Mouse (Mus musculus) limb, embryonic 10.5 days (tissue): Measurements from ENCODE around the gene Ahsg. TPM values are rescaled to one million over a fixed set of nuclear protein-coding genes. Genes with fewer than 3 reads are reported as not detected.

ENCODE experiments used
- DNase-seq: peaks from one replicate; pipeline ENCODE4 v3.0.0-alpha.2; 2017; ENCODE audit warnings: low spot score
- H3K27ac ChIP-seq: fragments of 300-500 bp; sonication (generic); 2 replicates; pipeline ENCODE4 v1.5.1; 2016; ENCODE audit warnings: mild to moderate bottlenecking
- H3K27me3 ChIP-seq: fragments of 300-500 bp; sonication (generic); 2 replicates; pipeline ENCODE4 v1.6.1; 2016; ENCODE audit warnings: low read depth, mild to moderate bottlenecking; ENCODE audit not compliant: poor library complexity, severe bottlenecking
- H3K36me3 ChIP-seq: fragments of 300-500 bp; sonication (generic); 2 replicates; pipeline ENCODE4 v1.6.1; 2016; ENCODE audit warnings: mild to moderate bottlenecking, moderate library complexity
- H3K4me1 ChIP-seq: fragments of 300-500 bp; sonication (generic); 2 replicates; pipeline ENCODE4 v1.6.1; 2016
- H3K4me3 ChIP-seq: fragments of 300-500 bp; sonication (generic); 2 replicates; pipeline ENCODE4 v1.5.1; 2016; ENCODE audit warnings: mild to moderate bottlenecking, moderate library complexity
- H3K9me3 ChIP-seq: fragments of 300-500 bp; sonication (generic); replicated peaks from 2 replicates; pipeline ENCODE4 v1.6.1; 2016; ENCODE audit warnings: mild to moderate bottlenecking
- WGBS: fragments of 180-500 bp; shearing (Covaris S2); methylation state at CpG from one replicate; pipeline ENCODE4 v1.1.7; 2016; 5-methylcytosine and 5-hydroxymethylcytosine counted together
- polyA plus RNA-seq: library from polyadenylated mRNA; unstranded; fragments of >200 nt; fragmentation: Nextera tagmentation; extraction: Ambion mirVana; gene quantifications from 2 replicates; pipeline ENCODE4 v1.2.1, GENCODE M21; 2016

Ahsg gene
- polyA plus RNA-seq: not detected in 2 replicates

DNA sequence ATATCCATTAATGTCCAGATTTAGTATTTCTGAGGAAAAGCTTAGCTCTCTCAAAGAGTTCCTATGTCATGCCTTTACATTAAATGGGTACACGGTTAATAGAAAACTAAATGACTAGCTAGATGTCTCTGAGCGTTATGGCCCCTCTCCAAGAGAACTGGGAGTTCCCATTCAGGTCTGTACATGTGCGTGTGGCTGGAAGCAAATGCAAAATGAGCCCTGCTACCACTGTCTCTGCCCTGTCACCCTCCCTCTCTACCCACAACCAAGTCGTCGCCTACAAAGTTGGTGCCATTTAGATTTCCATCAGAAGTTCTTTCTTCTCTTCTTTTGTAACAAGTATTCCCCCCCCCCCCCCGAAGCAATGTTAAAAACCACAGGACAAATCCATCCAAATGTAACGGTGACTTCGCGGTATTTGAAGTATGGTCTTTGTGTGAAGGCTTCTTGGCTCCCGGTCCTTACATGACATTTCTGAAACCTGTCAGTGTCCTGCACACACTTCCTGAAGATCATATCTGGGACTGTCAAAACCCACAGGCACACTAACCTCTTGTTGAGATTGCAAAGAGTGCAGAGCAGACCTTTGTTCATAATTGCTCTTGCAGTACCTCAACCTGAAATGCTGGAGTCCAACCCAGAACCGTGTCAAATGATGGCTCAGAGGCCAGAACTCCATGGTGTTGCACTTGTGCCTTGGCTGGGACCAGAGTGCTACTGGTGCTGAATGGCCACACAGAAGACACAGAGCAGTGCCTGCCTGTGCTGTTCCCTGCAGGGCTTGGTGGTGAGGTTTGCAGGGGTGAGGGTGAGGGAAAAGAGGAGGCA, at the start of gene Ahsg:
Gene Ahsg (plus strand): TSS at position 595 of the 828 bp plus-strand sequence.
- WGBS: 91% methylated on average over 11 of the region's 11 CpGs

DNA sequence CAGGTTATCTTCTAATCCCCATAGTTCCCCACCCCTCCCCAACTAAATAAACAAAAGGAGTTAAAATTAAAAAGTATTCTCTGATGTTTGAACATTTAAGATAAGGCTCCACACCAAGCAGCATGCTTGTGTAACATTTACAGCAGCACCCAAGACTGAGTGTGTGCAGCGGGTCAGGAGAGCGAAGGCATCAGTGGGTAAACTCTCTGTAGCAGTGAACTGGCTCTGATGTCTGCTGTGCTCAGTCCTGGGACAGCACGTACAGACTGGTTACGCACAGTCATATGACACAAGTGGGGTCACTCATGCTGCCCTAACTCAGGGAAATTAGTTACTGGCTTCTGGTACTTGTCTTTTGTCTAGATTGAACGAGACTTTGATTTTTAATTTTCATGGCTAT, 48.2 kb upstream of the Ahsg start:
- H3K27ac ChIP-seq: no peak overlapping the region
- no peaks in the 10 kb centered on the region for H3K9me3 ChIP-seq
- H3K27me3 ChIP-seq: no peaks in the 10 kb centered on the region
- 94% methylated on average over 5 of the region's 5 CpGs for WGBS
- peaks cover 14% of the 10 kb centered on the region for H3K4me1 ChIP-seq
- H3K36me3 ChIP-seq: peaks cover 38% of the 10 kb centered on the region
- no peak for DNase-seq
- no peak overlapping the region for H3K4me3 ChIP-seq

More for the DNA sequence above, at the start of gene Ahsg:
- Histone ChIP-seq H3K4me3 (no peak within 1 kb of the TSS), H3K36me3 (no peaks in the 10 kb centered on the region), H3K4me1 (no peaks in the 10 kb centered on the region), H3K27me3 (no peaks in the 10 kb centered on the region), H3K9me3 (no peaks in the 10 kb centered on the region), H3K27ac (no peak within 1 kb of the TSS)
- no peak for DNase-seq

- WGBS: 10% methylated on average over 26 of the region's 26 CpGs
- peaks cover 14% of the 10 kb centered on the region for H3K4me1 ChIP-seq
- peak overlapping the region; percentile 62 for H3K4me3 ChIP-seq
- no peaks in the 10 kb centered on the region for H3K27me3 ChIP-seq
- peak; percentile 85 for DNase-seq
- H3K36me3 ChIP-seq: peaks cover 26% of the 10 kb centered on the region
- H3K9me3 ChIP-seq: no peaks in the 10 kb centered on the region
- peak overlapping the region; percentile 80 for H3K27ac ChIP-seq
Observed at GRCm38 (mm10) chr16:22844061-22844801, 46.8 kb upstream of the Ahsg start.

- Histone ChIP-seq H3K4me3 (peak overlapping the region; percentile 62), H3K9me3 (no peaks in the 10 kb centered on the region)
- 57% methylated on average over 5 of the region's 5 CpGs for WGBS
Observed at GRCm38 (mm10) chr16:22844834-22845233, 46.2 kb upstream of the Ahsg start.

DNA sequence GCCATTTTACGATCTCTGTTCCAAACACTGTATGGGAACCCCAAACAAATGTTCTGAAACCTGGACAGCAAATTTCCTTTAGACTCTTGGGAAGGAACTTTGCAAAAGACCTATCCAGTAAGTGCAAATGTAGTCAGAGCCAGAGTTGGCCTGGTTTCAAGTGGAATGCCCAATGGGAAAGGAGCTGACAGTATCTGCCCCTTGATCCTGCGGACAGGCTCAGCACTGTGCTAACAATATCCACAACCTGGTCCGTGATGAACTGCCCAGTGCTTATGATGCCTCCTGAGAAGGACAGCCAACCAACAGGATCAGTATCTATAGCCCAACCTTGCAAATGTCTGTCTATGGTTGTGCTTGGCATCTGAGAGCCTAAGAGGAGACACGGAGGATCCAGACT, 45.6 kb upstream of the Ahsg start:
- H3K27ac ChIP-seq: no peak overlapping the region
- H3K36me3 ChIP-seq: peaks cover 14% of the 10 kb centered on the region
- DNase-seq: no peak
- H3K4me1 ChIP-seq: peaks cover 14% of the 10 kb centered on the region
- no peak overlapping the region for H3K4me3 ChIP-seq
- H3K27me3 ChIP-seq: no peaks in the 10 kb centered on the region
- H3K9me3 ChIP-seq: no peaks in the 10 kb centered on the region
- 91% methylated on average over 4 of the region's 4 CpGs for whole genome bisulfite sequencing

More at GRCm38 (mm10) chr16:22844834-22845233, 46.2 kb upstream of the Ahsg start:
- Histone ChIP-seq H3K36me3 (peaks cover 20% of the 10 kb centered on the region), H3K27ac (peak overlapping the region; percentile 80), H3K4me1 (peaks cover 14% of the 10 kb centered on the region), H3K27me3 (no peaks in the 10 kb centered on the region)
- DNase-seq: no peak

DNA sequence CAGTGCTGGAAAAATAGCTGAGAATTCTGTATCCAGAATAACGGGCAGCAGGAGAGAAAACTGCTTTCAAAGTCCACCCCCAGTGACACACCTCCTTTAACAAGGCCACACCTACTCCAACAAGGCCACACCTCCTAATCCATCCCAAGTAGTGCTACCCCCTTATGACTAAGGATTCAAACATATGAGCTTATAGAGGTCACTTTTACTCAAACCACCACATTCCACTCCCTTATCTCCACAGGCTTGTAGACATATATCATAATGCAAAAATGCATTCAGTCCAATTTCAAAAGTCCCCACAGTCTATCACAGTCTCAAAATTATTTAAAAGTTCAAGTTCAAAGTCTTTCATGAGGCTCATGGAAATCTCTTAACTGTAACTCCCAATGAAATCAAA, 43.4 kb upstream of the Ahsg start:
- Histone ChIP-seq H3K27me3 (no peaks in the 10 kb centered on the region), H3K36me3 (no peaks in the 10 kb centered on the region), H3K4me3 (no peak overlapping the region), H3K27ac (no peak overlapping the region), H3K9me3 (no peaks in the 10 kb centered on the region), H3K4me1 (peaks cover 14% of the 10 kb centered on the region)
- DNase-seq: no peak
- WGBS: 88% methylated on average over 1 of the region's 1 CpGs

DNA sequence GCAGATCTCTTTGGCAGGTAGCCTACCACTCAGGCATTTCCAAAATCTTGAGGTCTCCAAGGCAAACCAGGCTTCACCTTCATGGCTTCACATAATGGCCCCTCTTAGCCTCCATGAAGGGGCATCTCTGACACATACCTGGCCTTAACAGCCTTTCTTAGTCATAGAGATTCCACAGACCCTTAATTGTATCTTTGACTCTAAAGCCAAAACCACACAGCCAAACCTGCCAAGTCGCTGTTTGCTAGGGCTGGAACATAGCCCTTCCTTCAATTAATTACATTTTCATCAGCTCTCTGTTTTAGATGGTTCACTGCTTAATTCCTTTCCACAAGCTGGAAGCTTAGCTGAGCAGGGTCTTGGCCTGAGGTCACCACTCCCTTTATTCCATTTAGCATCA, 42.7 kb upstream of the Ahsg start:
- no peaks in the 10 kb centered on the region for H3K27me3 ChIP-seq
- peaks cover 14% of the 10 kb centered on the region for H3K4me1 ChIP-seq
- 91% methylated on average over 1 of the region's 1 CpGs for WGBS
- DNase-seq: no peak
- H3K36me3 ChIP-seq: 0 out of 2 replicates have a peak, but pooled peaks cover 2% of the 10 kb centered on the region
- H3K27ac ChIP-seq: no peak overlapping the region
- H3K4me3 ChIP-seq: no peak overlapping the region
- no peaks in the 10 kb centered on the region for H3K9me3 ChIP-seq

GRCm38 (mm10) chr16:22852709-22853108, 38.4 kb upstream of the Ahsg start:
- H3K4me1 ChIP-seq: peaks cover 6% of the 10 kb centered on the region
- peaks cover 11% of the 10 kb centered on the region for H3K36me3 ChIP-seq
- no peak overlapping the region for H3K27ac ChIP-seq
- H3K4me3 ChIP-seq: no peak overlapping the region
- H3K9me3 ChIP-seq: no peaks in the 10 kb centered on the region
- 93% methylated on average over 4 of the region's 4 CpGs for WGBS
- no peaks in the 10 kb centered on the region for H3K27me3 ChIP-seq
- DNase-seq: no peak

DNA sequence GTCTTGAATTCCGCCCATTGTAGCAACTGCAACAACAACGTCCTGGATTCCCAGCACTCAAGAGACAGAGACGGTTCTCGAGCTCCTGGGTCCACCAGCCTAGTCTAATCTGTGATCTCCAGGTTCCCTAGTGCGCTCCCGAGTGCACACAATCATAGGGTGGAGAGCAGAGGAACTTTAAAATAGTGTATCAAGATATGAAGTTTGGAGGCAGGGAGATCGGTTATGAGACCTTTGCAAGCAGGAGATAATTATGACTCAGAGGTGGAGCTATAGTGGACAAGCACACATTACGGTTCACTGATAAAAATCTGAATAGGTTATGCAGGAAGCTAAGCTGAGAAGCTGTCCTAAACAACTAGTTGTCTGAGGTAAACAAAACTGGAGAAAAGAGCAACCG, 34.3 kb upstream of the Ahsg start:
- peak overlapping the region; percentile 83 for H3K27ac ChIP-seq
- no peaks in the 10 kb centered on the region for H3K9me3 ChIP-seq
- peak overlapping the region; percentile 77 for H3K4me3 ChIP-seq
- H3K27me3 ChIP-seq: no peaks in the 10 kb centered on the region
- WGBS: 14% methylated on average over 9 of the region's 9 CpGs
- peaks cover 24% of the 10 kb centered on the region for H3K36me3 ChIP-seq
- no peak for DNase-seq
- peaks cover 14% of the 10 kb centered on the region for H3K4me1 ChIP-seq

DNA sequence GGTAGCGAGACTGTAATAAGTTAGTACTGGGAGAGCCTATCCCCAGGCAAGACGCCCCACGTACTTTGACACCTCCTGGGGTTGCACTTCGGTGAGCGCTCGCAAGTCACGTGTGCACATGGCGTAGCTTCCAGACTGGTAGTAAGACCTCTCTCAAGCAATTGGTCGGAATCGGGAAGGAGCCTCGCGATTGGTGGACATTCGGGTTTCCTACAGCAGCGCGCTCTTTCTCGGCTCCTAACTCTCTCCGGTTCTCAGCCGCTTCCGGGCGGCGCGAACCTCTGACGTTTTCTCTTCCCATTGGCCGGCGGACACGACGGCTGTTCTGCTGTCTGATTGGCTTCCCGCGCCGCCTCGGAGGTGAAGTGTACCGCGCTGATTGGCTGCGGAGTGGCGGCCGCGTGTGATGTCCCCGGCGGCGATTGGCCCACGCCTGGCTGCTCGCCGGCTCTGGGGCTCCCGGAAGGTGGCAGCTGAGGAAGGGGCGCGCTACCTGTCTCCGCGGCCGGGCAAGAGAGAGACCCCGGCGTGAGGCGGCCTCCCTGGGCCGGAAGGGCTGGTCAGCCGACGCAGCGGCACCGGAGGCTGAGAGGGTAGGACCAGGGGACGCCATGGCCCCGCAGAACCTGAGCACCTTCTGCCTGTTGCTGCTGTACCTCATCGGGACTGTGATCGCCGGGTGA, 33.5 kb upstream of the Ahsg start, which contains the start of the genes Tbccd1 and Dnajb11:
Gene Tbccd1 (minus strand): TSS at position 239 of the 683 bp plus-strand sequence.
Gene Dnajb11 (plus strand): TSS at position 415 of the 683 bp plus-strand sequence.
- no peaks in the 10 kb centered on the region for H3K27me3 ChIP-seq
- H3K4me1 ChIP-seq: peaks cover 14% of the 10 kb centered on the region
- H3K27ac ChIP-seq: peak within 1 kb of the TSS; percentile 85
- peak; percentile 99 for DNase-seq
- peaks cover 32% of the 10 kb centered on the region for H3K36me3 ChIP-seq
- no peaks in the 10 kb centered on the region for H3K9me3 ChIP-seq
- peak within 1 kb of the TSS; percentile 77 for H3K4me3 ChIP-seq
- under 1% methylated on average over 62 of the region's 62 CpGs for WGBS

GRCm38 (mm10) chr16:22872397-22872796, 18.7 kb upstream of the Ahsg start:
- Histone ChIP-seq H3K27me3 (no peaks in the 10 kb centered on the region), H3K4me3 (no peak overlapping the region), H3K4me1 (no peaks in the 10 kb centered on the region), H3K27ac (no peak overlapping the region), H3K36me3 (peaks cover 66% of the 10 kb centered on the region), H3K9me3 (no peaks in the 10 kb centered on the region)
- no peak for DNase-seq
- 97% methylated on average over 8 of the region's 8 CpGs for WGBS

DNA sequence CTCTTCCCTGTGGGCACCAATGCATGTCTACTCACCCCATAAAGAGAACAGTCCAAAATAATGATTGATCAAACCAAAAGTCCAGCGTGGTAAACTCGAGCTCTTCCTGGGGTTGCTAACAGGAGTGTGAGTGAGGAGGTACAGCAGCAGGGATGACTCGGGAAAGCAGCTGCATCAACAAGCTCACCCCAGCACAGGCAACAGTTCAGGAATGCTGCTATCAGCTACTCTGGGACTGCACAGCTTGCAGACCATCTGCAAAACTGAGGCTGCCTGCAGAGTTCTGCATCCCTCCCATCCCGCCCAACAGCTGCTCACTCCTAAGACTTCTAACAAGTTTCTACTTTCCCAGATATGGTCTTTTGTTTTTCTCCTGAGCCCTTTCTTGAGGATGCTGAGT, 17.7 kb upstream of the Ahsg start:
- no peak overlapping the region for H3K4me3 ChIP-seq
- peaks cover 56% of the 10 kb centered on the region for H3K36me3 ChIP-seq
- H3K27ac ChIP-seq: no peak overlapping the region
- no peaks in the 10 kb centered on the region for H3K9me3 ChIP-seq
- DNase-seq: no peak
- 81% methylated on average over 4 of the region's 4 CpGs for WGBS
- H3K4me1 ChIP-seq: no peaks in the 10 kb centered on the region
- H3K27me3 ChIP-seq: no peaks in the 10 kb centered on the region
